Mouse (Mus musculus) MEL (cell line): ENCODE data around the gene Tec. TPM values are rescaled to one million over a fixed set of nuclear protein-coding genes. Genes with fewer than 3 reads are reported as not detected.

Experiments used
- DNase-seq: peaks from one replicate; pipeline ENCODE4 v3.0.0; 2011; ENCODE audit warnings: low read depth, low spot score
- H3K27ac ChIP-seq: 2 replicates; pipeline ENCODE4 v1.5.1; 2012; ENCODE audit warnings: low read depth, mild to moderate bottlenecking, control low read depth, low read length, moderate library complexity; ENCODE audit not compliant: control insufficient read depth
- H3K27me3 ChIP-seq, 2 experiments: fragments of 150-350 bp in 1 of 2; sonication (generic) in 1 of 2; 2 replicates each; pipeline ENCODE4 v1.6.1; 2012; ENCODE audit warnings: low read length in 2 of 2, mild to moderate bottlenecking in 2 of 2, improper control_type of control experiment in 1 of 2, moderate library complexity in 1 of 2; ENCODE audit not compliant: insufficient read depth in 2 of 2, control insufficient read depth in 1 of 2
- H3K36me3 ChIP-seq, 2 experiments: 2 replicates each; pipeline ENCODE4 v1.6.1; 2012 to 2014; ENCODE audit warnings: low read length in 2 of 2, improper control_type of control experiment in 1 of 2, inconsistent platforms in 1 of 2, mild to moderate bottlenecking in 1 of 2; ENCODE audit not compliant: insufficient read depth in 2 of 2, control insufficient read depth in 1 of 2
- H3K4me1 ChIP-seq, 2 experiments: fragments of 150-350 bp in 1 of 2; sonication (generic) in 1 of 2; 2 replicates each; pipeline ENCODE4 v1.6.1; 2012; ENCODE audit warnings: low read length in 2 of 2, improper control_type of control experiment in 1 of 2, mild to moderate bottlenecking in 1 of 2; ENCODE audit not compliant: insufficient read depth in 2 of 2, control insufficient read depth in 1 of 2
- H3K4me3 ChIP-seq, 2 experiments: fragments of 150-350 bp in 1 of 2; sonication (generic) in 1 of 2; 2 replicates each; pipeline ENCODE4 v1.5.1; 2012; ENCODE audit warnings: low read depth in 2 of 2, low read length in 2 of 2, mild to moderate bottlenecking in 2 of 2, moderate library complexity in 2 of 2, control low read depth in 1 of 2, improper control_type of control experiment in 1 of 2; ENCODE audit not compliant: control insufficient read depth in 1 of 2, insufficient read depth in 1 of 2
- H3K79me2 ChIP-seq: 2 replicates; pipeline ENCODE4 v1.6.1; 2012; ENCODE audit warnings: mild to moderate bottlenecking, low read length, moderate library complexity; ENCODE audit not compliant: control insufficient read depth, poor library complexity, insufficient read depth
- H3K9ac ChIP-seq: 2 replicates; pipeline ENCODE4 v1.6.1; 2012; ENCODE audit warnings: low read depth, mild to moderate bottlenecking, control low read depth, low read length, moderate library complexity; ENCODE audit not compliant: control insufficient read depth, poor library complexity, severe bottlenecking
- H3K9me3 ChIP-seq: fragments of 150-350 bp; sonication (generic); replicated peaks from 2 replicates; pipeline ENCODE4 v1.6.1; 2012; ENCODE audit warnings: mild to moderate bottlenecking, low read length, improper control_type of control experiment, moderate library complexity; ENCODE audit not compliant: insufficient read depth
- CTCF ChIP-seq, 3 experiments: IDR thresholded peaks in 2 of 3; conservative IDR thresholded peaks in 1 of 3; 2 replicates each; pipeline ENCODE4 v1.5.1; 2011 to 2012; ENCODE audit warnings: low read length in 3 of 3, low read depth in 2 of 3, mild to moderate bottlenecking in 2 of 3, improper control_type of control experiment in 1 of 3, inconsistent platforms in 1 of 3, mixed read lengths in 1 of 3, moderate library complexity in 1 of 3; ENCODE audit not compliant: control insufficient read depth in 1 of 3, insufficient read depth in 1 of 3, poor library complexity in 1 of 3, severe bottlenecking in 1 of 3
- ELF1 ChIP-seq: IDR thresholded peaks from 2 replicates; pipeline ENCODE4 v1.6.1; 2014; ENCODE audit warnings: low read depth, mild to moderate bottlenecking, inconsistent platforms, low read length, improper control_type of control experiment, moderate library complexity
- EP300 ChIP-seq, 2 experiments: IDR thresholded peaks; 2 replicates each; pipeline ENCODE4 v1.6.1; 2011; ENCODE audit warnings: improper control_type of control experiment in 2 of 2, low read length in 2 of 2, low read depth in 1 of 2, mild to moderate bottlenecking in 1 of 2
- ETS1 ChIP-seq: IDR thresholded peaks from 2 replicates; pipeline ENCODE4 v1.6.1; 2012; ENCODE audit warnings: low read depth, mild to moderate bottlenecking, inconsistent platforms, low read length, improper control_type of control experiment, moderate library complexity
- GABPA ChIP-seq: IDR thresholded peaks from 2 replicates; pipeline ENCODE4 v1.6.1; 2012; ENCODE audit warnings: low read depth, mild to moderate bottlenecking, inconsistent platforms, low read length, improper control_type of control experiment, moderate library complexity
- GATA1 ChIP-seq: IDR thresholded peaks from 2 replicates; pipeline ENCODE4 v1.6.1; 2011; ENCODE audit warnings: low read depth, low read length, improper control_type of control experiment
- KAT2A ChIP-seq: conservative IDR thresholded peaks from 2 replicates; pipeline ENCODE4 v1.6.1; 2012; ENCODE audit warnings: low read depth, low read length, improper control_type of control experiment, inconsistent platforms
- MAFK ChIP-seq: IDR thresholded peaks from 2 replicates; pipeline ENCODE4 v1.6.1; 2011; ENCODE audit warnings: low read depth, mild to moderate bottlenecking, low read length, improper control_type of control experiment, borderline replicate concordance
- MAZ ChIP-seq: IDR thresholded peaks from 2 replicates; pipeline ENCODE4 v1.6.1; 2012; ENCODE audit warnings: low read depth, mild to moderate bottlenecking, inconsistent platforms, low read length, improper control_type of control experiment
- MEF2A ChIP-seq: IDR thresholded peaks from 2 replicates; pipeline ENCODE4 v1.6.1; 2014; ENCODE audit warnings: low read depth, mild to moderate bottlenecking, inconsistent platforms, low read length, improper control_type of control experiment; ENCODE audit not compliant: poor library complexity, insufficient replicate concordance, severe bottlenecking; ENCODE audit errors: extremely low read depth
- MXI1 ChIP-seq: IDR thresholded peaks from 2 replicates; pipeline ENCODE4 v1.6.1; 2011; ENCODE audit warnings: mild to moderate bottlenecking, low read depth, low read length, improper control_type of control experiment
- POLR2A ChIP-seq, 2 experiments: IDR thresholded peaks; 2 replicates each; pipeline ENCODE4 v1.6.1; 2011 to 2012; ENCODE audit warnings: low read length in 2 of 2, mild to moderate bottlenecking in 2 of 2, control low read depth in 1 of 2, improper control_type of control experiment in 1 of 2, low read depth in 1 of 2, moderate library complexity in 1 of 2; ENCODE audit not compliant: control insufficient read depth in 1 of 2, insufficient read depth in 1 of 2, poor library complexity in 1 of 2
- POLR2AphosphoS2 ChIP-seq: IDR thresholded peaks from 2 replicates; pipeline ENCODE4 v1.6.1; 2011; ENCODE audit warnings: low read length, improper control_type of control experiment
- POLR2AphosphoS5 ChIP-seq: IDR thresholded peaks from 2 replicates; pipeline ENCODE4 v1.6.1; 2012; ENCODE audit warnings: low read depth, borderline replicate concordance, mild to moderate bottlenecking, inconsistent platforms, low read length, moderate library complexity, mixed read lengths
- SMC3 ChIP-seq: IDR thresholded peaks from 2 replicates; pipeline ENCODE4 v1.6.1; 2011; ENCODE audit warnings: low read depth, low read length, improper control_type of control experiment
- TAL1 ChIP-seq: IDR thresholded peaks from 2 replicates; pipeline ENCODE4 v1.6.1; 2012; ENCODE audit warnings: mild to moderate bottlenecking, inconsistent platforms, low read length, moderate library complexity, mixed read lengths
- TCF12 ChIP-seq: IDR thresholded peaks from 2 replicates; pipeline ENCODE4 v1.6.1; 2014; ENCODE audit warnings: low read depth, mild to moderate bottlenecking, inconsistent platforms, low read length, improper control_type of control experiment, moderate library complexity
- UBTF ChIP-seq: IDR thresholded peaks from 2 replicates; pipeline ENCODE4 v1.6.1; 2012; ENCODE audit warnings: low read depth, mild to moderate bottlenecking, inconsistent platforms, low read length, improper control_type of control experiment, moderate library complexity, borderline replicate concordance; ENCODE audit not compliant: insufficient read depth
- USF2 ChIP-seq, 2 experiments: IDR thresholded peaks; 2 replicates each; pipeline ENCODE4 v1.6.1; 2011 to 2012; ENCODE audit warnings: improper control_type of control experiment in 2 of 2, low read length in 2 of 2, borderline replicate concordance in 1 of 2, inconsistent platforms in 1 of 2, low read depth in 1 of 2, mild to moderate bottlenecking in 1 of 2; ENCODE audit not compliant: insufficient read depth in 1 of 2
- polyA plus RNA-seq, 2 experiments: library from polyadenylated mRNA; stranded (reverse) in 1 of 2; unstranded in 1 of 2; fragments of >175 nt in 1 of 2; fragments of >200 nt in 1 of 2; gene quantifications; 2 replicates each; pipeline versions ENCODE4 v1.2.1 to v1.2.4; 2012; ENCODE audit warnings: low replicate concordance in 2 of 2, low read depth in 1 of 2; ENCODE audit not compliant: insufficient read length in 2 of 2, insufficient read depth in 1 of 2, missing spikeins in 1 of 2
- total RNA-seq: library from RNA; depleted of rRNA; stranded (reverse); fragments of 300-350 nt; gene quantifications from 2 replicates; pipeline ENCODE4 v1.2.3, GENCODE M21; 2012

The Tec gene
- total and polyA plus RNA-seq, 3 experiments, result 44.8 to 61.1 TPM; not detected in 1

DNA sequence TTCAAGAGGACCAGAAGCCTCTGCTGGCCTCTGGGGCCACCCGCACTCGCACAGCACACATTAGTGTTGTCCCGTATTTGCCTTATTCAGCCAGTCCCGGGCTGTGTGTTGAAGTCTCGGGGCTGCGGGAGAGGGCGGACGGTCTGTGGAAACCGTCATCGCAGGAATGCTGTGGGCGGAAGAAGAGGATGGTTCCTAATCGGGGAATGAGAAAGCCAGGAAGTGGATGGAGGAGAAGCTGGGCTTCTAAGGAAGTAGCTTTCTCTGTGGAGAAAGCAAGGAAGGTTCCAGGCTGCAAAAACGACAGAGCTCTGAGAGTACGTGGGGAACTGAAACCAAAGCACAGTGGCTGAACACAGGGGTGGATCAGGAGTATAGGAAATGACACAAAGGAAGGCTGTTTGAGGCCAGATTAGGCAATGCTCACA, 72.1 kb downstream of the Tec start:
- H3K4me1 ChIP-seq, result no peaks in the 10 kb centered on the region
- H3K4me3 ChIP-seq, result no peak overlapping the region
- peaks cover 14% of the 10 kb centered on the region; the same call in 1 of the 2 replicates for H3K79me2 ChIP-seq
- no peaks in the 10 kb centered on the region for H3K9me3 ChIP-seq
- peaks cover 0 to 7% of the 10 kb centered on the region in 2 experiments; a peak in 2 of 4 replicates for H3K36me3 ChIP-seq
- TF ChIP-seq POLR2AphosphoS5 (no peak), POLR2AphosphoS2 (no peak), ETS1 (no peak), KAT2A (no peak), MEF2A (no peak), POLR2A (IDR thresholded peaks at IDR 0.05; ENCODE audit: control insufficient read depth in 1 of 2, insufficient read depth in 1 of 2, low read depth in 1 of 2, low read length in 2 of 2, poor library complexity in 1 of 2) (no peak), UBTF (no peak), USF2 (IDR thresholded peaks at IDR 0.05; ENCODE audit: borderline replicate concordance in 1 of 2, insufficient read depth in 1 of 2, low read depth in 1 of 2, low read length in 2 of 2) (no peak), TAL1 (no peak), ELF1 (no peak), GABPA (no peak)
- no peak overlapping the region for H3K9ac ChIP-seq
- no peaks in the 10 kb centered on the region for H3K27me3 ChIP-seq
- DNase-seq, result no peak
- no peak overlapping the region for H3K27ac ChIP-seq

DNA sequence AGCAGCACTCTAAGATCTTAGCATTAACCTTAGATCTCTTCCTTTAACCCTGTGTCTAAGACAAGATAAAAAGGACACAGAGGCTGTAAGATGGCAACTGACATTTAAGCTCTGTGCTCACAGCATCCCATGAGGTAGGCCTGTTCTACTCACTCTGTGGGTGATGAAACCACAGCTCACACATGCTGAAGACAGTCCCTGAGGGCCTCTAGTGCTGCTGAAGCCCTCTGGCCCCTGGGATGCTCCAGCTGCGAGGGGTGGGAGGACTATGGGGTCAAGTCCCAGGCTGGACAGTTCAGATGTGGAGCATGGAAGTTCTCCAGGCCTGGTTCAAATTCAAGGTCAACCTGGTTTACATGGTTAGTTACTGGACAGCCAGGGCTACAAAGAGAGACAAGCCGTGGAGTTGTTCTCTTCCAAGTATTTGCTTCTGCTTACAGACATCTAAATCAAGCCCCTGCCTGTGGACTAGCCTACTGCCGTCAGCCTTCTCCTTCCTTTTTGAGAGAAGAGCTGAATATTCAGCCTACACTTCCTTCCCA, 74.9 kb downstream of the Tec start:
- Histone ChIP-seq H3K27me3 (no peaks in the 10 kb centered on the region), H3K9me3 (no peaks in the 10 kb centered on the region), H3K27ac (no peak overlapping the region), H3K4me1 (no peaks in the 10 kb centered on the region), H3K9ac (no peak overlapping the region), H3K4me3 (no peak overlapping the region), H3K36me3 (peaks cover 0 to 7% of the 10 kb centered on the region in 2 experiments; a peak in 2 of 4 replicates), H3K79me2 (peaks cover 12% of the 10 kb centered on the region; the same call in 1 of the 2 replicates)
- TF ChIP-seq SMC3, result no peak
- TF ChIP-seq USF2 (IDR thresholded peaks at IDR 0.05; ENCODE audit: borderline replicate concordance in 1 of 2, insufficient read depth in 1 of 2, low read depth in 1 of 2, low read length in 2 of 2), result no peak
- no peak for TF ChIP-seq MXI1
- TF ChIP-seq TAL1, result no peak
- no peak for TF ChIP-seq EP300 (IDR thresholded peaks at IDR 0.05; ENCODE audit: low read depth in 1 of 2, low read length in 2 of 2)
- TF ChIP-seq GATA1, result no peak
- TF ChIP-seq MAZ, result no peak
- no peak for TF ChIP-seq ETS1
- no peak for TF ChIP-seq POLR2A (IDR thresholded peaks at IDR 0.05; ENCODE audit: control insufficient read depth in 1 of 2, insufficient read depth in 1 of 2, low read depth in 1 of 2, low read length in 2 of 2, poor library complexity in 1 of 2)
- TF ChIP-seq MAFK, result no peak
- TF ChIP-seq CTCF (IDR thresholded peaks at IDR 0.05 in 2 of 3, conservative IDR thresholded peaks at IDR 0.05 in 1 of 3; ENCODE audit: control insufficient read depth in 1 of 3, insufficient read depth in 1 of 3, low read depth in 2 of 3, low read length in 3 of 3, poor library complexity in 1 of 3, severe bottlenecking in 1 of 3), result no peak
- TF ChIP-seq TCF12, result no peak
- no peak for DNase-seq
